Mouse (Mus musculus) hindbrain, embryonic 16.5 days (tissue): ENCODE results near the gene Map10. TPM values are rescaled to one million over a fixed set of nuclear protein-coding genes. Genes with fewer than 3 reads are reported as not detected.
A peak's percentile ranks its signal among the peaks of the same experiment; 100 is the strongest.

Source experiments
- ATAC-seq: fragments of 200-750 bp; cut with Nextera tagmentation; 2 replicates; pipeline ENCODE4 v1.8.0; 2017; ENCODE audit warnings: moderate TSS enrichment, moderate library complexity
- H3K27ac ChIP-seq: fragments of 300-500 bp; sonication (generic); 2 replicates; pipeline ENCODE4 v1.5.1; 2014; ENCODE audit warnings: low read depth, mild to moderate bottlenecking, control low read depth, low read length, moderate library complexity
- H3K27me3 ChIP-seq: fragments of 300-500 bp; sonication (generic); replicated peaks from 2 replicates; pipeline ENCODE4 v1.6.1; 2014; ENCODE audit warnings: low read length; ENCODE audit not compliant: control insufficient read depth, insufficient read depth
- H3K36me3 ChIP-seq: fragments of 300-500 bp; sonication (generic); 2 replicates; pipeline ENCODE4 v1.6.1; 2014; ENCODE audit warnings: mild to moderate bottlenecking, low read length, moderate library complexity, mixed read lengths; ENCODE audit not compliant: control insufficient read depth, insufficient read depth
- H3K4me1 ChIP-seq: fragments of 300-500 bp; sonication (generic); 2 replicates; pipeline ENCODE4 v1.6.1; 2014; ENCODE audit warnings: low read depth, low read length; ENCODE audit not compliant: control insufficient read depth, insufficient read depth
- H3K4me2 ChIP-seq: fragments of 300-500 bp; sonication (generic); 2 replicates; pipeline ENCODE4 v1.6.1; 2014; ENCODE audit warnings: mild to moderate bottlenecking, low read length, control low read depth, moderate library complexity
- H3K4me3 ChIP-seq: fragments of 300-500 bp; sonication (generic); 2 replicates; pipeline ENCODE4 v1.5.1; 2014; ENCODE audit warnings: mild to moderate bottlenecking, low read length, control low read depth, moderate library complexity
- H3K9ac ChIP-seq: fragments of 300-500 bp; sonication (generic); 2 replicates; pipeline ENCODE4 v1.6.1; 2014; ENCODE audit warnings: low read depth, mild to moderate bottlenecking, control low read depth, low read length, moderate library complexity
- H3K9me3 ChIP-seq: fragments of 300-500 bp; sonication (generic); 2 replicates; pipeline ENCODE4 v1.6.1; 2014; ENCODE audit warnings: mild to moderate bottlenecking, low read length, moderate library complexity; ENCODE audit not compliant: control insufficient read depth
- WGBS: fragments of 180-500 bp; shearing (Covaris S2); extraction: QIAGEN DNeasy Blood & Tissue Kit; methylation state at CpG from one replicate; pipeline ENCODE4 v1.1.7; 2014; 5-methylcytosine and 5-hydroxymethylcytosine counted together
- polyA plus RNA-seq: library from polyadenylated mRNA; unstranded; fragments of >200 nt; fragmentation: Nextera tagmentation; extraction: Ambion mirVana; gene quantifications from 2 replicates; pipeline ENCODE4 v1.2.1, GENCODE M21; 2015

Gene Map10
- polyA plus RNA-seq, 1 experiment from 2014 or later = 6.3 TPM

GRCm38 (mm10) chr8:125716613-125717012 is 47.0 kb downstream of the Map10 start:
- Histone ChIP-seq H3K4me2 (no peak overlapping the region), H3K4me3 (no peak overlapping the region), H3K9ac (no peak overlapping the region), H3K27me3 (no peaks in the 10 kb centered on the region), H3K4me1 (peaks cover 7% of the 10 kb centered on the region), H3K36me3 (no peaks in the 10 kb centered on the region), H3K9me3 (no peaks in the 10 kb centered on the region), H3K27ac (no peak overlapping the region; the same call in 1 of the 2 replicates)
- 22% methylated on average over 7 of the region's 7 CpGs for WGBS
- ATAC-seq = peak; percentile 64

GRCm38 (mm10) chr8:125718914-125719313 is 49.3 kb downstream of the Map10 start:
- WGBS = 60% methylated on average over 4 of the region's 4 CpGs
- no peak overlapping the region for H3K4me3 ChIP-seq
- H3K27ac ChIP-seq = no peak overlapping the region
- H3K9me3 ChIP-seq = no peaks in the 10 kb centered on the region
- H3K27me3 ChIP-seq = no peaks in the 10 kb centered on the region
- H3K4me1 ChIP-seq = peaks cover 7% of the 10 kb centered on the region
- H3K36me3 ChIP-seq = no peaks in the 10 kb centered on the region
- no peak overlapping the region for H3K9ac ChIP-seq
- no peak overlapping the region for H3K4me2 ChIP-seq
- ATAC-seq = no peak

- Histone ChIP-seq H3K36me3 (no peaks in the 10 kb centered on the region), H3K9me3 (no peaks in the 10 kb centered on the region), H3K9ac (no peak overlapping the region), H3K27me3 (no peaks in the 10 kb centered on the region), H3K4me1 (no peaks in the 10 kb centered on the region), H3K4me3 (no peak overlapping the region), H3K27ac (no peak overlapping the region), H3K4me2 (no peak overlapping the region)
- ATAC-seq = no peak
- WGBS = 74% methylated on average over 7 of the region's 7 CpGs
These were observed 53.1 kb downstream of the Map10 start for GRCm38 (mm10) chr8:125722675-125723074.

Other genes with a start within 250 kb of the Map10 start
- gene Sipa1l2, start 100.0 kb upstream of the Map10 start, polyA plus RNA-seq = 15.9 and 20.5 TPM in 2 replicates
- 35.4 and 37.6 TPM in 2 replicates for gene Ntpcr, start 60.1 kb downstream of the Map10 start, polyA plus RNA-seq
- gene Pcnx2, start 228.5 kb downstream of the Map10 start, polyA plus RNA-seq = 4.1 and 5.9 TPM in 2 replicates
- gene Map3k21, start 240.6 kb downstream of the Map10 start, polyA plus RNA-seq = 0.94 and 0.95 TPM in 2 replicates